Mouse (Mus musculus) hindbrain, embryonic 14.5 days (tissue): ENCODE results near the gene Il2rb. TPM values are rescaled to one million over a fixed set of nuclear protein-coding genes. Genes with fewer than 3 reads are reported as not detected.

Experiments used
- ATAC-seq: fragments of 200-750 bp; cut with Nextera tagmentation; 2 replicates; pipeline ENCODE4 v1.8.0; 2017; ENCODE audit warnings: moderate number of reproducible peaks, mild to moderate bottlenecking, moderate TSS enrichment, moderate library complexity; ENCODE audit not compliant: low FRiP score
- DNase-seq: peaks from one replicate; pipeline ENCODE4 v3.0.0-alpha.2; 2015; ENCODE audit warnings: low spot score
- H3K27ac ChIP-seq: fragments of 300-500 bp; sonication (generic); 2 replicates; pipeline ENCODE4 v1.5.1; 2014; ENCODE audit warnings: mild to moderate bottlenecking, moderate library complexity
- H3K27me3 ChIP-seq: fragments of 300-500 bp; sonication (generic); 2 replicates; pipeline ENCODE4 v1.6.1; 2014; ENCODE audit warnings: mild to moderate bottlenecking, low read length, mixed read lengths; ENCODE audit not compliant: control insufficient read depth, insufficient read depth
- H3K36me3 ChIP-seq: fragments of 300-500 bp; sonication (generic); replicated peaks from 2 replicates; pipeline ENCODE4 v1.6.1; 2014; ENCODE audit not compliant: control insufficient read depth, insufficient read depth
- H3K4me1 ChIP-seq: fragments of 300-500 bp; sonication (generic); replicated peaks from 2 replicates; pipeline ENCODE4 v1.6.1; 2014; ENCODE audit warnings: antibody characterized with exemption, low read length, mixed read lengths; ENCODE audit not compliant: control insufficient read depth, insufficient read depth
- H3K4me2 ChIP-seq: fragments of 300-500 bp; sonication (generic); replicated peaks from 2 replicates; pipeline ENCODE4 v1.6.1; 2014; ENCODE audit warnings: mild to moderate bottlenecking, moderate library complexity
- H3K4me3 ChIP-seq: fragments of 300-500 bp; sonication (generic); replicated peaks from 2 replicates; pipeline ENCODE4 v1.5.1; 2014; ENCODE audit warnings: mild to moderate bottlenecking, low read length
- H3K9ac ChIP-seq: fragments of 300-500 bp; sonication (generic); 2 replicates; pipeline ENCODE4 v1.6.1; 2014
- H3K9me3 ChIP-seq: fragments of 300-500 bp; sonication (generic); 2 replicates; pipeline ENCODE4 v1.6.1; 2016; ENCODE audit warnings: low read length; ENCODE audit not compliant: control insufficient read depth
- WGBS: fragments of 180-500 bp; shearing (Covaris S2); extraction: QIAGEN DNeasy Blood & Tissue Kit; methylation state at CpG from one replicate; pipeline ENCODE4 v1.1.7; 2014; 5-methylcytosine and 5-hydroxymethylcytosine counted together
- polyA plus RNA-seq: library from polyadenylated mRNA; unstranded; fragments of >200 nt; fragmentation: Nextera tagmentation; extraction: Ambion mirVana; gene quantifications from 2 replicates; pipeline ENCODE4 v1.2.1, GENCODE M21; 2014

Il2rb gene
- polyA plus RNA-seq, 1 experiment from 2014 or later, result 0.20 TPM

DNA sequence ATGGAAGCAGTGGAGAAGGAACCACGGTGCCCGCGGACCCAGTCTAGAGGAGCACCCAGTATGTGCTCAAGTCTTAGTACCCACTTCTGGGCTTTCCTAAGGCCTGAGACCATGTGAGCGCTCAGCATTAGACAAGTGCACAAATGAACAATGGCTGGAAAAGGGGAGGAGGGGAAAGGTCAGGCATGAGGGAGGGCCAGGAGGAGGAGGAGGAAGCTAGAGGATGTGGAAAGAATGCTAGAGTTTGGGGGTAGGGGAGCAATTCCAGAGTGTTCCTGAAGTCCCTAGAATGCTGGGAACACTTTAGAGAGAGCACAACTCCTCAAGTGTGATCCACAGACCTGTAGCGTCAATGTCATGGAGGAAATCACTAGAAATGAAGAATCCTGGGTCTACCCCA lies 29.1 kb upstream of the Il2rb start:
- 82% methylated on average over 5 of the region's 5 CpGs for WGBS
- Histone ChIP-seq H3K9ac (no peak overlapping the region), H3K9me3 (no peaks in the 10 kb centered on the region), H3K36me3 (no peaks in the 10 kb centered on the region), H3K4me3 (no peak overlapping the region), H3K27ac (no peak overlapping the region), H3K27me3 (no peaks in the 10 kb centered on the region), H3K4me2 (no peak overlapping the region), H3K4me1 (peaks cover 9% of the 10 kb centered on the region)
- DNase-seq (no peak), ATAC-seq (no peak)

DNA sequence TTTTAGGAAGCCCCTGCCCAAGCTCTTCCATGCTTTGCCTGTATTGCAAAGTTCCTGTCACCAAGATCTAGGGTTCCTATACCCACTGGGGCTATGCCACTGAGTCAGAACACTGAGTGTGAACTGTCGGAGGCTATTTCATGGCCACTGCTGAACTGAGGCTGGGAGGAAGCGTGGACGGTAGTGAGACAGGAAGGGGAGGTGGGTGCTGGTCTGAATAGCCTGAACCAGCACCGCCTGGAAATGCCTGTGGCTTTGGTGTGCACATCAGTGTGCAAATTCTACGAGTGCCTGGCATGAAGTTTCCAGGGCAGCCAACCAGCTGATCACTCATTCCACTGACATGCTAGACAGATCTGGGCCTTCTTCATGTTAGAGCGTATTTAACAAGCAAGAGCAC lies 26.8 kb upstream of the Il2rb start:
- Histone ChIP-seq H3K27me3 (no peaks in the 10 kb centered on the region), H3K4me3 (no peak overlapping the region), H3K4me2 (no peak overlapping the region), H3K36me3 (no peaks in the 10 kb centered on the region), H3K4me1 (no peaks in the 10 kb centered on the region), H3K27ac (no peak overlapping the region), H3K9me3 (no peaks in the 10 kb centered on the region), H3K9ac (no peak overlapping the region)
- WGBS, result 81% methylated on average over 6 of the region's 6 CpGs
- DNase-seq, result no peak
- ATAC-seq, result no peak

DNA sequence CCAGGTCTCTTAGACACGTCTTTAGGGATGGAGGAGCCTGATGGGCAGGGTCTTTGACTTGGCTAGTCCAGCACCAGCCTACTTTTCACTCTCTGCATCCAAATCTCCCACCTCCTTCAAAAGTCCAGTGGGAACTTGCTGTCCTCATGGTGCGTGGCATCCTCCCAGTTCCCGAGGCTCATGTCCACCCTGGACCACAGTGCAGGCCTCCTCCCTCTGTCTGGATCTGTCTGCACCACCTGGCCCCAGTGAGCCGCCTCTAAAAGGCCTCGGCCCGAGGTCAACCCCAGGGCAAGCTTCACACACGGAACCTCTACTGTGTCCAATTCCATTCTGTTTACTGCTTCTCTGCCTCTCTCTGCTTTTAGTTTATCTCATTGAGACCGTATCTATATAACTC lies 26.3 kb upstream of the Il2rb start:
- no peak overlapping the region for H3K4me3 ChIP-seq
- no peaks in the 10 kb centered on the region for H3K27me3 ChIP-seq
- H3K36me3 ChIP-seq, result no peaks in the 10 kb centered on the region
- no peaks in the 10 kb centered on the region for H3K4me1 ChIP-seq
- no peak for DNase-seq
- H3K9me3 ChIP-seq, result no peaks in the 10 kb centered on the region
- H3K27ac ChIP-seq, result no peak overlapping the region
- WGBS, result 75% methylated on average over 8 of the region's 8 CpGs
- no peak for ATAC-seq
- H3K4me2 ChIP-seq, result no peak overlapping the region
- H3K9ac ChIP-seq, result no peak overlapping the region

DNA sequence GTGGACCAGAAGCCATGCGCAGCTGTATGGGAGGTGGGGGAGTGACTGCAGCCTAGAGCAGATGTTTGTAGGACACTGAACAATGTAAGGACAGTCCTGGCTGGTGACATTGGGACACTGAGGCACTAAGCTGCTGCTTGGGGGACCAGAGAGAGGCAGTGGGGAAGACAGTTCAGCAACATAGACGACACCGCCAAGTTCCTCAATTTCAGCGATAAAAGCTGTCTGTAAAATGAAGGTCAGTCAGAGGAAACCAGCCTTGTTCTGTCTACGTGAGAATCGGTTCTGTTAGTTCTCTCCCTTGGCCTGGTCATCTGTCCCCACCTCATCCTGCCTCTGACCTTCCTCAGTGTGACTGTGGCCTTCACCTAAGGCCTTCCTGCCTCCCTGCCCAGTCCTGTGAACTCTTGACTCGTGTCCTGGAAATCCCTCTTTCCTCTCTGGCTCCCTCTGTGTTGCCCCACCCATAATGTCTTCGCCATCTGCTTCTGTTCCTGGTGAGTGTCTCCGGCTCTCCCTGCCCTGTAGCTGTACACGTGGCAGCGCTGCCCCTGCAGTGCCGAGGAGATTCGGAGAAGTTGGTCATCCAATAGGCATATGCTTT lies 25.1 kb upstream of the Il2rb start:
- no peak overlapping the region for H3K4me2 ChIP-seq
- no peak overlapping the region for H3K4me3 ChIP-seq
- no peaks in the 10 kb centered on the region for H3K27me3 ChIP-seq
- H3K9ac ChIP-seq, result no peak overlapping the region
- WGBS, result 78% methylated on average over 13 of the region's 13 CpGs
- H3K27ac ChIP-seq, result no peak overlapping the region
- ATAC-seq (no peak), DNase-seq (no peak)
- H3K36me3 ChIP-seq, result no peaks in the 10 kb centered on the region
- no peaks in the 10 kb centered on the region for H3K9me3 ChIP-seq
- no peaks in the 10 kb centered on the region for H3K4me1 ChIP-seq

DNA sequence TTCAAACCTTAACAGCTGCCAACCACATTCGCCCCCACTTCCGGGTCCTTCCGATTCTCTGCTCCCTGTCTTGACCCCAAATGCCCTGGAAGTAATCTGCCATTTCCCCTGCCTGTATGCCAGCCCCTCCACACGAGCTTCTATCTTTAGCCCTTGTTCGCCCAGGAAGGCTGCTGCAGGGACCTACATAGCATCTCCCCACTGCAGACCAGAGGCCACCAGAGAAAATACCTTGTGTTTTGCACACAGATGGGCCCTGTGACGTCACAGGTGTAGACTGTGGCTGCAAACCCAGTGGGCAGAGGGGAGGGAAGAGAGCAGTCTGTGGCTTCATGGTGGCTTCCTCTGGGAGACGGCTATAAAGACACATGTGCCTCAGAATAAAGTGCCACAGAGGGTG lies 23.1 kb upstream of the Il2rb start:
- WGBS, result 70% methylated on average over 7 of the region's 7 CpGs
- ATAC-seq, result no peak
- DNase-seq, result no peak

DNA sequence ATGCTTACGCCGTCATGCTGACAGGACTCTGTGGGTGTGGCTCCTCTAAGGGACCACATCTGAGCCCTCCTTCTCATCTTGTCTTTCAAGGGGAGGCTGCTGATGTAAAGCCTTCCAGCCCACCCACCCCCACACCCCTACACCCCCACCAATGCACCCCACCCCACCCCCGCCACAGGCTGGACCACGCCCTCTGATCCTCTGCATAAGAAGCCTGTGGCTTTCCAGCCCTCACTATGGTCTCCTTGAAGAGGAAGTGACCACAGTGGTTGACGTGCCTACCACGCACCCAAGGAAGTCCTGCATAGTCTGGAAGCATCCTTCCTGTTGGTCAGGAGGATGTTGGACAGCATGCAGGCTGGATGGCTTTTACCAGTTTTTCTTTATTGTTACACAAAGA lies 20.7 kb upstream of the Il2rb start:
- H3K4me2 ChIP-seq, result no peak overlapping the region

More for the DNA sequence above, 23.1 kb upstream of the Il2rb start:
- H3K27ac ChIP-seq, result no peak overlapping the region
- no peak overlapping the region for H3K4me3 ChIP-seq
- H3K36me3 ChIP-seq, result no peaks in the 10 kb centered on the region
- 0 out of 2 replicates have a peak, but pooled peaks cover 3% of the 10 kb centered on the region for H3K4me1 ChIP-seq
- H3K9me3 ChIP-seq, result no peaks in the 10 kb centered on the region
- H3K9ac ChIP-seq, result no peak overlapping the region
- H3K27me3 ChIP-seq, result no peaks in the 10 kb centered on the region
- no peak overlapping the region for H3K4me2 ChIP-seq

DNA sequence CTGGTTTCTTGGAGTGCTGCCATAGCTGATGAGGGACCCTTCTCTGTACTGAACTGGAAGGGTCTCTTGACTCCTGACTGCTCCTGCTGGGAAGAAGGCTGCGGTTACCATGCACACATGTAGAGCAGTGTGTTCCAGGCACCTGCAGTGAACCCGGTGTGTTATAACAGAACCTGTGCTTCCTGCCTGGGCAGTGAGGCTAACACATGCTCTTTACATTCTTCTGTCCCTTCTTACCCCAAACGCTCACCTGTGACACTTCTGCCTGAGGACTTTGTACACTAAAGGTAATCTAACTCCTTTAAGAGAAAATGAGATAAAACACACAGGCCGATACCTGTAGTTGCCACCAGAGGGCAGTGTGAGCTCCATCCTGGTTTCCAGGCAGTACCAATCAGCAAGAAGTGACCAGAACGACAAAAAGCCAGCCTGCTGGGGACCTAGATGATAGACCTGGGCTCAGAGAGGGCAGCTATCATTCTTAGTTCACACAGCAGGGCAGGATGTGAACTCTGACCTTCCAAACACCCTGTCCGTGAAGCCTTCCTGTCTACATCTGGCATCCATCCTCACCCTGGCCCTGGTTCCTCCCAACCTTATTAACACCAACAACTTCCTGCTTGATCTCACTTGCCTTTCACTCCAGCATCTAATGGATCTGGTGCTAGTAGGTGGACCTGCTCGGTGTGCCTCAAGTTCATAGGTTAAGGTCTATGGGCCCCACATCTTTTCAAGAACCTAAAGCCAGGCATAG lies 19.5 kb upstream of the Il2rb start:
- peak; percentile 85 for DNase-seq
- Histone ChIP-seq H3K36me3 (no peaks in the 10 kb centered on the region), H3K9ac (no peak overlapping the region), H3K4me1 (peaks cover 10% of the 10 kb centered on the region), H3K4me3 (no peak overlapping the region), H3K27ac (no peak overlapping the region), H3K9me3 (no peaks in the 10 kb centered on the region), H3K4me2 (no peak overlapping the region), H3K27me3 (no peaks in the 10 kb centered on the region)
- peak; percentile 46; the same call in 1 of the 2 replicates for ATAC-seq
- 33% methylated on average over 7 of the region's 7 CpGs for WGBS

More for the DNA sequence above, 20.7 kb upstream of the Il2rb start:
- H3K36me3 ChIP-seq, result no peaks in the 10 kb centered on the region
- 0 out of 2 replicates have a peak, but pooled peaks cover 3% of the 10 kb centered on the region for H3K4me1 ChIP-seq
- H3K4me3 ChIP-seq, result no peak overlapping the region
- H3K27ac ChIP-seq, result no peak overlapping the region
- WGBS, result 82% methylated on average over 6 of the region's 6 CpGs
- H3K9ac ChIP-seq, result no peak overlapping the region
- no peaks in the 10 kb centered on the region for H3K27me3 ChIP-seq
- ATAC-seq, result no peak
- no peaks in the 10 kb centered on the region for H3K9me3 ChIP-seq
- DNase-seq, result no peak

DNA sequence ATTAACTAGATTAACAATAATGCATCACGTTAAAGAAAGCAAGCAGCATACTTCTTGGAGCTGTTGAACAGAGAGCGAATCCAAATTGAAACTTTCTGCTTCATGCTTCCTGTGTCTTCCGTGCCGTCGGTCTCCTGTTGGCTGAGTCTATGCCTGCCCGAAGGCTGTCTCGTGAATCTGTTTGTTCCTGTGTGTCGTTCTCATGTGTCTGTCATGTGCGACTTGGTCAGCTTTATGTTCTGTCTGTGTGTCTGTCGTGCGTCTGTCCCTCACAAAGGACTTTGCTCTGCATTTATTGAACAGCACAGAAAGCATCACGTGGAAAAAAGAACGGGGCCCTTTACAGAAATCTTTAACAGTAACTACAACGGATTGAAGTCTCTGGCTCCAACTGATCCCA lies 17.9 kb upstream of the Il2rb start:
- no peaks in the 10 kb centered on the region for H3K36me3 ChIP-seq
- no peak overlapping the region for H3K4me3 ChIP-seq
- DNase-seq (no peak), ATAC-seq (no peak)
- peaks cover 12% of the 10 kb centered on the region for H3K4me1 ChIP-seq
- 91% methylated on average over 14 of the region's 14 CpGs for WGBS
- no peak overlapping the region for H3K9ac ChIP-seq
- no peak overlapping the region for H3K27ac ChIP-seq
- no peaks in the 10 kb centered on the region for H3K9me3 ChIP-seq
- no peaks in the 10 kb centered on the region for H3K27me3 ChIP-seq
- H3K4me2 ChIP-seq, result no peak overlapping the region

DNA sequence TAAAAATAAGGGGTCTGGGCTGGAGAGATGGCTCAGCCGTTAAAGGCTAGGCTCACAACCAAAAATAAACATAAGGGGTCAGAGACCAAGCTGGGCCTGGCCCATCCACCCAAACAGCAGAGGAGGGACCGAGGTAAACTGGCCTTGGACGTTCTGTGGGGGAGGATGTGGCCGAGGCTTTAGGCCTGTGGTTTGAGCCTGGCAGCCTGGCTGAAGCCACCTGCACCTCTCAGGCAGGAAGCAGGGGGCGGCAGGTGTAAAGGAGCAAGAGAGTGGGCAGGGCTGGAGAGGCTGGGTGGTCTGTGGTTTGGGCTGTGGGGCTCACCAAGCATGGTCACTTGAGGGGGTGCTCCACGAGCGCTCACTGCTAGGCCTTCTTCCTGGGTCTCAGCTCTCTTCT lies 16.9 kb upstream of the Il2rb start:
- Histone ChIP-seq H3K4me1 (peaks cover 12% of the 10 kb centered on the region), H3K9ac (no peak overlapping the region), H3K4me2 (no peak overlapping the region), H3K27ac (no peak overlapping the region), H3K27me3 (no peaks in the 10 kb centered on the region), H3K4me3 (no peak overlapping the region), H3K9me3 (no peaks in the 10 kb centered on the region), H3K36me3 (no peaks in the 10 kb centered on the region)
- DNase-seq (no peak), ATAC-seq (no peak)
- 87% methylated on average over 7 of the region's 7 CpGs for WGBS
